Mouse (Mus musculus): Measurements from ENCODE around the gene Add2. TPM values are rescaled to one million over a fixed set of nuclear protein-coding genes. Genes with fewer than 3 reads are reported as not detected.

Add2 gene
- polyA plus RNA-seq, 1 experiment = 17.6 TPM

GRCm38 (mm10) chr6:86144986-86145385, 116.5 kb downstream of the Add2 start:
- H3K4me1 ChIP-seq (ENCODE audit: control insufficient read depth, insufficient read depth, insufficient read length) = no peaks in the 10 kb centered on the region
- TF ChIP-seq POLR2A (IDR thresholded peaks at IDR 0.05; ENCODE audit: low read depth, low read length) (no peak), CTCF (IDR thresholded peaks at IDR 0.05; ENCODE audit: extremely low read depth, insufficient read depth, insufficient read length, insufficient replicate concordance) (no peak)
- no peak overlapping the region for H3K4me3 ChIP-seq (ENCODE audit: extremely low read depth, insufficient read depth, insufficient read length)
- 91% methylated on average over 6 of the region's 6 CpGs for WGBS
- H3K36me3 ChIP-seq (ENCODE audit: control insufficient read depth, insufficient read depth, low read length) = no peaks in the 10 kb centered on the region
- no peak overlapping the region for H3K27ac ChIP-seq (ENCODE audit: insufficient read depth, low read length)
- H3K27me3 ChIP-seq (ENCODE audit: control insufficient read depth, insufficient read depth, low read length) = no peaks in the 10 kb centered on the region
- no peak for DNase-seq (ENCODE audit: low read depth in 1 of 2, low spot score in 2 of 2)

GRCm38 (mm10) chr6:86148518-86148917, 120.0 kb downstream of the Add2 start:
- Histone ChIP-seq H3K36me3 (ENCODE audit: control insufficient read depth, insufficient read depth, low read length) (no peaks in the 10 kb centered on the region), H3K4me1 (ENCODE audit: control insufficient read depth, insufficient read depth, insufficient read length) (no peaks in the 10 kb centered on the region), H3K27me3 (ENCODE audit: control insufficient read depth, insufficient read depth, low read length) (no peaks in the 10 kb centered on the region), H3K4me3 (ENCODE audit: extremely low read depth, insufficient read depth, insufficient read length) (no peak overlapping the region), H3K27ac (ENCODE audit: insufficient read depth, low read length) (no peak overlapping the region)
- DNase-seq (ENCODE audit: low read depth in 1 of 2, low spot score in 2 of 2) = no peak
- TF ChIP-seq CTCF (IDR thresholded peaks at IDR 0.05; ENCODE audit: extremely low read depth, insufficient read depth, insufficient read length, insufficient replicate concordance) (no peak), POLR2A (IDR thresholded peaks at IDR 0.05; ENCODE audit: low read depth, low read length) (no peak)
- 45% methylated on average over 4 of the region's 4 CpGs for WGBS

GRCm38 (mm10) chr6:86149001-86149400, 120.5 kb downstream of the Add2 start:
- Histone ChIP-seq H3K4me1 (ENCODE audit: control insufficient read depth, insufficient read depth, insufficient read length) (no peaks in the 10 kb centered on the region), H3K27ac (ENCODE audit: insufficient read depth, low read length) (no peak overlapping the region), H3K4me3 (ENCODE audit: extremely low read depth, insufficient read depth, insufficient read length) (no peak overlapping the region), H3K36me3 (ENCODE audit: control insufficient read depth, insufficient read depth, low read length) (no peaks in the 10 kb centered on the region), H3K27me3 (ENCODE audit: control insufficient read depth, insufficient read depth, low read length) (no peaks in the 10 kb centered on the region)
- TF ChIP-seq CTCF (IDR thresholded peaks at IDR 0.05; ENCODE audit: extremely low read depth, insufficient read depth, insufficient read length, insufficient replicate concordance) (no peak), POLR2A (IDR thresholded peaks at IDR 0.05; ENCODE audit: low read depth, low read length) (no peak)
- 49% methylated on average over 4 of the region's 4 CpGs for WGBS
- no peak for DNase-seq (ENCODE audit: low read depth in 1 of 2, low spot score in 2 of 2)

- Histone ChIP-seq H3K4me1 (ENCODE audit: control insufficient read depth, insufficient read depth, insufficient read length) (no peaks in the 10 kb centered on the region), H3K4me3 (ENCODE audit: extremely low read depth, insufficient read depth, insufficient read length) (no peak overlapping the region), H3K27ac (ENCODE audit: insufficient read depth, low read length) (no peak overlapping the region), H3K36me3 (ENCODE audit: control insufficient read depth, insufficient read depth, low read length) (no peaks in the 10 kb centered on the region), H3K27me3 (ENCODE audit: control insufficient read depth, insufficient read depth, low read length) (no peaks in the 10 kb centered on the region)
- TF ChIP-seq POLR2A (IDR thresholded peaks at IDR 0.05; ENCODE audit: low read depth, low read length) (no peak), CTCF (IDR thresholded peaks at IDR 0.05; ENCODE audit: extremely low read depth, insufficient read depth, insufficient read length, insufficient replicate concordance) (no peak)
- WGBS = 87% methylated on average over 7 of the region's 7 CpGs
- DNase-seq (ENCODE audit: low read depth in 1 of 2, low spot score in 2 of 2) = no peak
Observed at GRCm38 (mm10) chr6:86152676-86153075, 124.2 kb downstream of the Add2 start.

GRCm38 (mm10) chr6:86153436-86153990, 125.0 kb downstream of the Add2 start:
- no peak overlapping the region for H3K27ac ChIP-seq (ENCODE audit: insufficient read depth, low read length)
- DNase-seq (ENCODE audit: low read depth in 1 of 2, low spot score in 2 of 2) = no peak
- H3K4me3 ChIP-seq (ENCODE audit: extremely low read depth, insufficient read depth, insufficient read length) = no peak overlapping the region
- H3K4me1 ChIP-seq (ENCODE audit: control insufficient read depth, insufficient read depth, insufficient read length) = no peaks in the 10 kb centered on the region
- WGBS = 84% methylated on average over 8 of the region's 8 CpGs
- H3K27me3 ChIP-seq (ENCODE audit: control insufficient read depth, insufficient read depth, low read length) = no peaks in the 10 kb centered on the region
- no peak for TF ChIP-seq POLR2A (IDR thresholded peaks at IDR 0.05; ENCODE audit: low read depth, low read length)
- no peak for TF ChIP-seq CTCF (IDR thresholded peaks at IDR 0.05; ENCODE audit: extremely low read depth, insufficient read depth, insufficient read length, insufficient replicate concordance)
- no peaks in the 10 kb centered on the region for H3K36me3 ChIP-seq (ENCODE audit: control insufficient read depth, insufficient read depth, low read length)

GRCm38 (mm10) chr6:86154006-86154405, 125.5 kb downstream of the Add2 start:
- no peak overlapping the region for H3K27ac ChIP-seq (ENCODE audit: insufficient read depth, low read length)
- no peaks in the 10 kb centered on the region for H3K27me3 ChIP-seq (ENCODE audit: control insufficient read depth, insufficient read depth, low read length)
- DNase-seq (ENCODE audit: low read depth in 1 of 2, low spot score in 2 of 2) = no peak
- H3K4me3 ChIP-seq (ENCODE audit: extremely low read depth, insufficient read depth, insufficient read length) = no peak overlapping the region
- no peak for TF ChIP-seq CTCF (IDR thresholded peaks at IDR 0.05; ENCODE audit: extremely low read depth, insufficient read depth, insufficient read length, insufficient replicate concordance)
- no peak for TF ChIP-seq POLR2A (IDR thresholded peaks at IDR 0.05; ENCODE audit: low read depth, low read length)
- no peaks in the 10 kb centered on the region for H3K36me3 ChIP-seq (ENCODE audit: control insufficient read depth, insufficient read depth, low read length)
- no peaks in the 10 kb centered on the region for H3K4me1 ChIP-seq (ENCODE audit: control insufficient read depth, insufficient read depth, insufficient read length)
- WGBS = 85% methylated on average over 5 of the region's 5 CpGs

GRCm38 (mm10) chr6:86154481-86154880, 126.0 kb downstream of the Add2 start:
- H3K27ac ChIP-seq (ENCODE audit: insufficient read depth, low read length) = no peak overlapping the region
- TF ChIP-seq POLR2A (IDR thresholded peaks at IDR 0.05; ENCODE audit: low read depth, low read length) (no peak), CTCF (IDR thresholded peaks at IDR 0.05; ENCODE audit: extremely low read depth, insufficient read depth, insufficient read length, insufficient replicate concordance) (no peak)
- H3K4me3 ChIP-seq (ENCODE audit: extremely low read depth, insufficient read depth, insufficient read length) = no peak overlapping the region
- DNase-seq (ENCODE audit: low read depth in 1 of 2, low spot score in 2 of 2) = no peak
- H3K4me1 ChIP-seq (ENCODE audit: control insufficient read depth, insufficient read depth, insufficient read length) = no peaks in the 10 kb centered on the region
- no peaks in the 10 kb centered on the region for H3K36me3 ChIP-seq (ENCODE audit: control insufficient read depth, insufficient read depth, low read length)
- 68% methylated on average over 2 of the region's 2 CpGs for whole genome bisulfite sequencing
- H3K27me3 ChIP-seq (ENCODE audit: control insufficient read depth, insufficient read depth, low read length) = no peaks in the 10 kb centered on the region
